Mouse (Mus musculus) hematopoietic stem cell, adult 5-6 weeks (primary cell): ENCODE data around the gene Scyl1. TPM values are rescaled to one million over a fixed set of nuclear protein-coding genes. Genes with fewer than 3 reads are reported as not detected.
A peak's percentile ranks its signal among the peaks of the same experiment; 100 is the strongest.

Experiments used
- ATAC-seq, 2 experiments: fragments of 125-278 bp in 1 of 2; replicated peaks in 1 of 2; 2 replicates each; pipeline ENCODE4 v1.8.0; 2016 to 2017; ENCODE audit warnings: inconsistent platforms in 2 of 2, mild to moderate bottlenecking in 2 of 2, moderate number of reproducible peaks in 2 of 2, low read depth in 1 of 2, moderate TSS enrichment in 1 of 2; ENCODE audit not compliant: low FRiP score in 2 of 2, poor library complexity in 2 of 2, severe bottlenecking in 2 of 2, insufficient read depth in 1 of 2, low TSS enrichment in 1 of 2
- total RNA-seq: library from RNA; stranded (forward); fragments of 172-1452, 232-1000 nt; gene quantifications from 2 replicates; pipeline ENCODE4 v1.2.3, GENCODE M21; 2017

Scyl1 gene
- total RNA-seq, 1 experiment from 2014 or later, result 22.5 TPM

DNA sequence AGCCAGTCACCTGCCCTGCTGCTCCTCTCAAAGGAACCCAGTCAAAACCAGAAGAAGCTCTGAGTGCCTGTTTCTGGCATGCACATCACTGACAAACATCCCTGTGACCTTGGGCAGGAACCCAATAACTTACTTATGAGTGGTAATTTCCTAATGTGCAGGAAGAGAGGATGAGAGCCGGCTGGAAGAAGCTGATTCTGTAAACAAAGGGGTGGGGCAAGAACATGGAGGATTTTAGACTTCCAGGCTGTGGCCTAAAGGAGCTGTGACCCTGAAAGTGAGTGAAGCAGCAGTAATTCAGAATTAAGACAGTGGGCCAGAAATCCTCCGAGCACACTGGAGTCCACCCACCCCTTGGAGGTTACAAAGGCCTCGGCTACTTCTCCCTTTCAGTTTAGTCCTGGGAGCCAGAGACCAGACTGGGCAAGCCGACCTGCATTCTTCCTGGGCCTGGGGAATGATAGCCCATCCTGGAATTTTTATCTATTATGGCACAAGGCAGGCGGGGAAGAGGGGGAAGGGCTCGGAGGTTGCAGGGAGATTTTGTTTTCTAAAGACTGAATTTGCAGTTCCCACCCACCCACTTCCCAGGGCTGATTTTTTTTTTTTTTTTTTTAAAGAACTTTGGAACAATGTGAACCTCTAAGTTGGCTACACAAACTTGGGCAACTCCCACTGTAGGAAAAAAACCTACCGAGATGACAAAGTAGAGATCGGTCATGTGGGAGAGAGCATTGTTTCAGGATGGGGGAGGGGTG, 35.0 kb upstream of the Scyl1 start:
- no peak for ATAC-seq

GRCm38 (mm10) chr19:5804371-5804899, 33.2 kb upstream of the Scyl1 start:
- ATAC-seq, result no peak

DNA sequence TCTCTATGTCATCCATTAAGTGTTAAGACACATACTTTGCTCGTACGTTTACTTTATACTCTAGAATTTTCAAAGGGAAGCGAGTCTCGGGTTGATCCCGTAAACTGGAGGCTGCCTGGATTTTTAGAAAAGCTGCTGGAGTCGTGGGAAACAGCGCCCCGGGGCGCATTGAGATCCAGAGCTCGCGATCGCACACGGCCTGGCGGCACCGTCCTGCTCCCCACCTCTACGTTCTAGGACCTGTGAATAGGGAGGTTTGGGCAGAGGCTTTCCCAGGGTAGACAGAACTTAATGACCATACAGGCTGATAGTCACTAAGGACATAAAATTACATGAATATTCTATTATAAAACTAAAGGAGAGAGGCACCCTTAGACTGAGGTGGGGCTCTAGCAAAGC, 32.7 kb upstream of the Scyl1 start:
- no peak for ATAC-seq

- ATAC-seq, result peak; percentile 61 to 64
These were observed 32.0 kb upstream of the Scyl1 start for GRCm38 (mm10) chr19:5803041-5803880.

- no peak for ATAC-seq
These were observed 31.5 kb upstream of the Scyl1 start for GRCm38 (mm10) chr19:5802787-5803040.

DNA sequence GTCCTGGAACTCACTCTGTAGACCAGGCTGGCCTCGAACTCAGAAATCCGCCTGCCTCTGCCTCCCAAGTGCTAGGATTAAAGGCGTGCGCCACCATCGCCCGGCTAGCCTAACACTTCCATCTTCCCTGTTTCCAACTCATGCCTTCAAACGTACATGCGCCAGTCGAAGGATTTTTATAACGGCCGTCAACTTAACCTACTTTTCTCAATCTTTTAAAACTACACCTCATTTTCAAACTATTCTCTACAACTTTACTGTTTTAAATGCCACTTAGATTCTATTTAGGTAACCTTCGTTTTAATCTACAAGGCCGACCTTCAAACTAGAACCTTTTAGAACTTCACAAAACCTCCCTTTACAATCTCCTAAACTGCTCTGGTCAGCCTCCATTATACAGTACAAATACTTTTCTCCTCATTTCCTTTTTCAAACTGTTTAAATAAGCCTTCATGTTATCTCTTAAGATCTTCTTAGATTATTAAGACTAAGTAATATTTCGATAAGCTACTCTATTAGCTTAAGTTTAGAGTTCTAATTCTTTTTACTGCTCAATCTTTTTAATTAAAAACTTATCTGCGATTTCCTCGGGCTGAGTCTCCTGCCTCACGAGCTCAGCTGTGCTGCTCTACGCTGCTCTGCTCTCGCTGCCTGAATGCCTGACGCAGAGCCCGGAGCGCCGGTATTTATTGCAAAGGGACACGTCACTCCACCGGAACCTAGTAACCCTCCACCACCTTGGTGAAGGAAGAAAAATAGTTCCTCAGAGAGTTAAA, 31.0 kb upstream of the Scyl1 start:
- peak; percentile 55 to 61 for ATAC-seq

- no peak for ATAC-seq
These were observed 30.3 kb upstream of the Scyl1 start for GRCm38 (mm10) chr19:5801432-5801964.

DNA sequence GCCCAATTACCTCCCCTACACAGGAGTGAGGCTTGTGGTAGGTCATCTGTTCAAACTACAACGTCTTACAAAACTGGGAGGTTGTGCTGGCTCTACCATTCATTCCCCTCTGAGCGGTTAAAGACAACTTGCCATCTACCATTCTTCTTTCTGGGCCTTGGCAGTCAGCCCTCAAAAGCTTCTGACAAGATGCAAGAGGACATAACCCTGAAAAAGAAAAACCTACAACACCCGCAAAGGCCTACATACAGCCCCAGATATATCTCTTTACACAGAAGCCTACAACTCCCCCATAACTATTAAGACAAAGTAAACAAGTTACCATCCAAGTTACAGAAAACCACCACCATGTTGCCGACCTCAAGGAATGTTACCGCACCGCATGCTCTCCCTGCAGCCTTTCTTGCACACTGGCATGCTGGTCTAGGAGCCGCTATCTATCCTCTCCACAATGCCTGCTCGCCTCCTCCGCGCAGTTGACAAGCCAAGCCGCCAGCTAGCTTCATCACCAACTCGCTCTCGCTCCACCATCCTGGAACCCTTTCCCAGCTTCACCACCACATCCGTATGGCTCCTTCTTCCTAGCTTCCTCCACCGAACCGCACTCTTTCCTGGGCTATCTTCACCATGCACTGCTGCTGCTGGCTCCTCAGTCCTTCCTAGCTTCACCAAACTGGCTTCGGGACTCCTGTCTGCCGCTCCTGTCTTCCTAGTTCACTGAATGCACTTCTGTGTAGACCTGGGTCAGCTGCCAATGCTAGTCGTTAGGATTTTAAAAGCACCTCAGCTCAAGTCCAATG, 29.6 kb upstream of the Scyl1 start:
- no peak for ATAC-seq

DNA sequence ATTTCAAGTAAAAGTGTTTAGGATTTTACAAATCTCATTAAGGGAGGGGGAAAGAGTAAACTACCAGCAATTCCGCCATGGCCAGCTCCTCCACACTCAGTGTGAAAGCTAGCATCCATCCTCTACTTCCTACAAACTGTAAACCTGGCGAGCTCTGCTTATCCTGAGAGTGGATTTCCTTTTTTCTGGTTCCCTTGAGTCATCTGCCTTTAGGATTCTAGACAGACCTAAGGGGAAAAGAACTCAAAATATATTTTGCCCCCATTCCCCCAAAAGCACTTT, 29.1 kb upstream of the Scyl1 start:
- ATAC-seq, result no peak

- ATAC-seq, result no peak
These were observed 28.5 kb upstream of the Scyl1 start for GRCm38 (mm10) chr19:5799566-5800349.

- no peak for ATAC-seq
These were observed 27.7 kb upstream of the Scyl1 start for GRCm38 (mm10) chr19:5798700-5799479.

DNA sequence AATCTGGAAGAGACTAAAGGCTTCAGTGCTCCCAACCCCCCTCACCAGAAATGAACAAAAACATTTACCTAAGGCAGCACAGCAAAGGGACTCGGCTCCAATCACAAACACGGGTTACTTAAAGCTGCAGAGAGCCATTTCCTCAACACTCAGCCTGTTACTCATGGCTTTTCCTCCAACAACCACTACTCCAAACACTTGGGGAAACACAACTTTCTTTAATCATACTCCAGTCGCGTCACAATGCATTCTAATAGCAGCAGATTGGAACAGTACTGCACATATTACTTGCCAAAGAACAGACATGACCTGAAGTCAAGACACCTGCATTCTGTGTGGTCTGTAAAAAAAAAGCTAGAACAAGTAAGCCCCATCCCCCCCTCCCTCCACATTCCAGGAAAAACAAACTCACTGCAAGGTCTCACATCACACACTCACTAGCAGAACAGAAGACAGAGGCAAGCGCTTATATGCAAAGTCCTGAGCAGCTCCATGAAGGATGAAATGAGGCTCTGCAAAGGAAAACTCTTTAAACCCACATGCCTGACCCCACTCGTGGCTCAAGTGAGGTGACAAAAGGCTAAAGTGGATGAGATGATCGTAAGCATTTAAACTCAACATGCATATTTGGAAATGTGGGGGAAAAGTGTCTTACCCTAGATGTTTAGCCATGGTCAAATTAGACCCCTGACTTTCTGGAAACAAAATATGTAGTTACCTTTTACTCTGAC, 26.3 kb upstream of the Scyl1 start:
- ATAC-seq, result no peak

- no peak for ATAC-seq
These were observed 25.4 kb upstream of the Scyl1 start for GRCm38 (mm10) chr19:5796573-5797111.

- no peak for ATAC-seq
These were observed 24.7 kb upstream of the Scyl1 start for GRCm38 (mm10) chr19:5795668-5796572.
